Mouse (Mus musculus): ENCODE data around the gene St7l.

DNA sequence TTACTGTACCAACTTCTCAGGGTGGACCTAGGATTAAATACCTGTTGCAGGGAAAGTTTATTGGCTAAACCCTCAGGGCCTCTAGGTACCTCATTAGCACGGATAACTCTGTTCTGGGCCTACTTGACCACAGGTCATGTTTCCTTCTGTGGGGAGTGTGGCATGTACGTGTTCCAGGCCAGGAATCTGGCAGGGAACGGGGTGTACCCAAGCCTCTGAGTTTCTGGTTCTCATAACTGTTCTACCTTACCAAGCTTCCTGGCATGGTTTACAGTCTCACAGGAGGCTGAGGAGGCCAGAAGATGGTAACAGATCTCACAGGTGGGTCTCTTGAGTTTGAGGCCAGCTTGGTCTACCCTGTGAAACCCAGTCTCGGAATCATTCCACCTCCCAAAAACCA is 17.2 kb upstream of the St7l start:
- no peak for TF ChIP-seq CTCF (IDR thresholded peaks at IDR 0.05; ENCODE audit: borderline replicate concordance, insufficient read depth, low read depth, low read length)
- TF ChIP-seq POLR2A (IDR thresholded peaks at IDR 0.05; ENCODE audit: borderline replicate concordance, insufficient read depth, low read length): no peak

Measured in cerebellum, adult 2 months (tissue).